Comparison of ENCODE assay signal across 9 mouse cellular contexts in the genomic region with DNA sequence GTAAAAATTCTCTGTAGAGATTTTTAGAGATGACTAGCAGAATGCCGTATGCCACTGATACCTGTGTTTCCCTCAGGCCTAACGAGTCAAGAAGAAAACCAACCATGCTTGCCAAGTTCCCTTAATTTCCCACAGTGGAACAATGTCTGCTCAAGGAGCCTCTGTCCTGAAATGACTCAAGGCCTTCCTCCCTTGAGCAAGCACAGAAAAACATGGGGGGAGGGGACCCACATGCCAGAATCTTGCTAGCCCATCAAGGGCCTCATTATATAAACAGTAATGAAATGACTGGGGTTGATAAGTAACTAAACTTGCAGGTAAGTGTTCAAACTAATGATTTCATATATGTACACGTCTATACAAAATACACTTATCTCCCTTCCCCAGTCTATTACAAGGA.
DNase-seq lines count a peak whose midpoint lies in the region.
"Had no signal": no experiment of that assay in that cellular context is flagged by ENCODE, and none has a peak within 500 bp of the region (broad histone marks: within the 10 kb centered on the region; RNA-seq: fewer than 3 reads in every experiment).

No protein-coding gene starts in this region.

- DNase-seq in cerebellum, postnatal 10 days: peak; percentile 41 to 49
- no peak for DNase-seq in cerebellum, adult 8-10 months
- DNase-seq in testis, postnatal 14 days (ENCODE audit: low spot score): peak; percentile 28
- no peak for DNase-seq in testis, postnatal 10 days (ENCODE audit: low spot score)
- peak; percentile 77 to 90 for DNase-seq in kidney, postnatal 25 days
- DNase-seq in T-cell, adult 2 months (ENCODE audit: low spot score): no peak
- no peak for DNase-seq in cerebellum, adult 9-10 months
- no peak for DNase-seq in spleen, adult 12 weeks (ENCODE audit: low spot score)
- DNase-seq: adrenal gland, postnatal 25 days had no signal

Comparison
In these comparisons a context has a peak if more than half of its experiments do, and no peak if none do; other contexts are left out.
1. DNase-seq: peak in cerebellum, postnatal 10 days (2 of 2), testis, postnatal 14 days (single experiment) and kidney, postnatal 25 days (2 of 2); none in cerebellum, adult 8-10 months (single experiment), testis, postnatal 10 days (single experiment), T-cell, adult 2 months (single experiment), cerebellum, adult 9-10 months (single experiment) and spleen, adult 12 weeks (single experiment).